ENCODE assay signal across 20 mouse cellular contexts in genomic region chr15:81939774-81940173, GRCm38 (mm10). TPM values are rescaled to one million over a fixed set of nuclear protein-coding genes. Genes with fewer than 3 reads are reported as not detected.
"Had no signal": no experiment of that assay in that cellular context is flagged by ENCODE, and none has a peak within 500 bp of the region (broad histone marks: within the 10 kb centered on the region; RNA-seq: fewer than 3 reads in every experiment).

No protein-coding gene starts in this region.

- H3K4me2 ChIP-seq: midbrain, embryonic 12.5 days had no signal

- H3K9ac ChIP-seq: midbrain, embryonic 12.5 days had no signal

- H3K4me3 ChIP-seq: limb, embryonic 10.5 days; megakaryocyte, embryonic 14.5 days; midbrain, embryonic 12.5 days had no signal

- H3K9me3 ChIP-seq: limb, embryonic 10.5 days; megakaryocyte, embryonic 14.5 days; midbrain, embryonic 12.5 days had no signal

- H3K27ac ChIP-seq: limb, embryonic 10.5 days; midbrain, embryonic 12.5 days had no signal

- H3K36me3 ChIP-seq: limb, embryonic 10.5 days; midbrain, embryonic 12.5 days had no signal

- ATAC-seq: intestine, postnatal 0 days; lung, postnatal 0 days; midbrain, embryonic 16.5 days had no signal

- DNase-seq: kidney, adult 8-10 months; kidney, postnatal 25 days; layer of hippocampus, adult 9-11 months; lung, adult 2 months; lung, postnatal 4 days; right cerebral cortex, postnatal 25 days; thymus, postnatal 36 days had no signal

RNA-seq across cellular contexts. Expression of gene 1700029P11Rik, which starts 40.6 kb away (rescaled TPM):
- total RNA-seq: left cerebral cortex, postnatal 10 days had no signal
- polyA plus RNA-seq: intestine, postnatal 0 days; kidney, embryonic 16.5 days; limb, embryonic 10.5 days; limb, embryonic 14.5 days; lung, adult 2 months; lung, postnatal 0 days; midbrain, embryonic 12.5 days; midbrain, embryonic 16.5 days; neural tube, embryonic 14.5 days; small intestine, adult 2 months; stomach, embryonic 16.5 days; thymus, postnatal 0 days had no signal
